Mouse (Mus musculus) hindbrain, embryonic 12.5 days (tissue): ENCODE measurements around the gene Col6a1. TPM values are rescaled to one million over a fixed set of nuclear protein-coding genes. Genes with fewer than 3 reads are reported as not detected.

ENCODE experiments used
- ATAC-seq: fragments of 200-750 bp; cut with Nextera tagmentation; 2 replicates; pipeline ENCODE4 v1.8.0; 2017; ENCODE audit warnings: moderate TSS enrichment; ENCODE audit not compliant: low FRiP score
- H3K27ac ChIP-seq: fragments of 300-500 bp; sonication (generic); 2 replicates; pipeline ENCODE4 v1.5.1; 2016; ENCODE audit warnings: mild to moderate bottlenecking
- H3K27me3 ChIP-seq: fragments of 300-500 bp; sonication (generic); 2 replicates; pipeline ENCODE4 v1.6.1; 2016; ENCODE audit warnings: mild to moderate bottlenecking
- H3K36me3 ChIP-seq: fragments of 300-500 bp; sonication (generic); 2 replicates; pipeline ENCODE4 v1.6.1; 2016; ENCODE audit warnings: mild to moderate bottlenecking
- H3K4me1 ChIP-seq: fragments of 300-500 bp; sonication (generic); 2 replicates; pipeline ENCODE4 v1.6.1; 2016
- H3K4me2 ChIP-seq: fragments of 300-500 bp; sonication (generic); replicated peaks from 2 replicates; pipeline ENCODE4 v1.6.1; 2016; ENCODE audit warnings: mild to moderate bottlenecking
- H3K4me3 ChIP-seq: fragments of 300-500 bp; sonication (generic); 2 replicates; pipeline ENCODE4 v1.5.1; 2016; ENCODE audit warnings: mild to moderate bottlenecking
- H3K9ac ChIP-seq: fragments of 300-500 bp; sonication (generic); 2 replicates; pipeline ENCODE4 v1.6.1; 2016; ENCODE audit warnings: mild to moderate bottlenecking, moderate library complexity
- H3K9me3 ChIP-seq: fragments of 300-500 bp; sonication (generic); replicated peaks from 2 replicates; pipeline ENCODE4 v1.6.1; 2016; ENCODE audit warnings: mild to moderate bottlenecking
- WGBS: fragments of 180-500 bp; shearing (Covaris S2); methylation state at CpG from one replicate; pipeline ENCODE4 v1.1.7; 2016; 5-methylcytosine and 5-hydroxymethylcytosine counted together
- polyA plus RNA-seq: library from polyadenylated mRNA; unstranded; fragments of >200 nt; fragmentation: Nextera tagmentation; extraction: Ambion mirVana; gene quantifications from 2 replicates; pipeline ENCODE4 v1.2.1, GENCODE M21; 2016

Col6a1 gene
- polyA plus RNA-seq, 1 experiment from 2014 or later, result 43.6 TPM

DNA sequence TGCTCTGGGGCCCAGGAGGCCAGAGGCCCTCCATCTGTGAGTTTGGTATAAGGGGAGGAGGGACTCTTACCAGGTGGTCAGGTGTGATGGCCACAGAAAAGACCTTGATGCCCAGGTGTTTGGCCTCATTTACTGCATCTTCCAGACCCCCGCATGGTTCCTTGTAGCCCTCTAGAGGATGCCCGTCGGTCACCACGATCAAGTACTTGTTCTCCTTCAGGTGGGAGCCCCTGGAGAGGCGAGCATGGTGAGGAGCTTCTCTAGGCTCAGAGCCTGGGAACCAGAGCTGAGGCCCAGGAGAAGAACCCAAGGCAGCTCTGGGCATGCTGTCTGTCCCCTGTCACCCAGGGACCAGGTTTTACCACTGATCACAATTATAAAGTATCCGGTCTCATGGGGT lies 4.2 kb downstream of the Col6a1 start:
- no peak for ATAC-seq
- no peak overlapping the region for H3K27ac ChIP-seq
- WGBS, result 94% methylated on average over 6 of the region's 6 CpGs

DNA sequence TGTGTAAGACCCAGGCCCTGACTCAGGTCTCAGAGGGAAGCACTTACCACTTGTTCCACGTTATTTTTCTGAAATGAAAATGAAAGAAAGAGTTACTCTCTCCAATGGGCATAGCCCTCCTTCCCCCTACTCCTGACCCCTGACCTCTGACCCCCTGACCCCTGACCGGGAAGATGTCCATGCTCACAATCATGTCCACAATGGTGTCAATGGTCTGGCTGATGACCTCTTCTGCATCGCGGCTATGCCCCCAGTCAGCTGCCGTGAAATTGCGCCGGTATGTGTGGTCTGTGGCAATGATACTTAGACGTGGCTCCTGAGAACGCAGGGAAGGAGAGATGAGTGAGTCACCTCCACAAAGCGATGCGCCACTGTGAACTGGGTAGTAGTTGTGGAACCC lies 4.8 kb downstream of the Col6a1 start:
- no peak for ATAC-seq
- Histone ChIP-seq H3K36me3 (no peaks in the 10 kb centered on the region), H3K4me2 (no peak overlapping the region), H3K27me3 (no peaks in the 10 kb centered on the region), H3K4me3 (no peak overlapping the region), H3K27ac (no peak overlapping the region), H3K9ac (no peak overlapping the region), H3K9me3 (no peaks in the 10 kb centered on the region), H3K4me1 (no peaks in the 10 kb centered on the region)
- WGBS, result 75% methylated on average over 11 of the region's 11 CpGs

More for the DNA sequence above, 4.2 kb downstream of the Col6a1 start:
- Histone ChIP-seq H3K4me3 (no peak overlapping the region), H3K9me3 (no peaks in the 10 kb centered on the region), H3K4me1 (no peaks in the 10 kb centered on the region), H3K9ac (no peak overlapping the region), H3K4me2 (no peak overlapping the region), H3K36me3 (no peaks in the 10 kb centered on the region), H3K27me3 (no peaks in the 10 kb centered on the region)

DNA sequence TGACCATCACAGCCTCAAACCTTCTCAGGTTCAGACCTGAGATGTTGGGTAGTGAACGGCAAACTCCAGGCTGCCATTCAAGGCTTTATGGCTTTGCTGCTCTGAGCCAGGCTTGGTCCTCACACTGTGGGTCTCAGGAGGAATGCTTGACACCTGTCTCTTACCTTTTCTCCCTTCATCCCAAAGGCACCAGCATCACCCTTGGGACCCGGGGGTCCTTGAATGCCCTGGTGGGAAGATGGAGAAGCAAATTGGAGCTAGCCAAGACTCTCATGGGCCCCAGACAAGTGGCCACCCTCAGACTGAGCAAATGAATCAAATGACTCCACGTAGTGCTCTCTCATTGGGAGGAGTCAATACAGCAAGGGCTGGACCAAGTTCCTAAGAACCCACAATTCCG lies 8.3 kb downstream of the Col6a1 start:
- Histone ChIP-seq H3K27me3 (no peaks in the 10 kb centered on the region), H3K36me3 (no peaks in the 10 kb centered on the region), H3K4me1 (no peaks in the 10 kb centered on the region), H3K4me3 (no peak overlapping the region), H3K27ac (no peak overlapping the region), H3K9ac (no peak overlapping the region), H3K9me3 (no peaks in the 10 kb centered on the region), H3K4me2 (no peak overlapping the region)
- no peak for ATAC-seq
- 91% methylated on average over 4 of the region's 4 CpGs for WGBS

DNA sequence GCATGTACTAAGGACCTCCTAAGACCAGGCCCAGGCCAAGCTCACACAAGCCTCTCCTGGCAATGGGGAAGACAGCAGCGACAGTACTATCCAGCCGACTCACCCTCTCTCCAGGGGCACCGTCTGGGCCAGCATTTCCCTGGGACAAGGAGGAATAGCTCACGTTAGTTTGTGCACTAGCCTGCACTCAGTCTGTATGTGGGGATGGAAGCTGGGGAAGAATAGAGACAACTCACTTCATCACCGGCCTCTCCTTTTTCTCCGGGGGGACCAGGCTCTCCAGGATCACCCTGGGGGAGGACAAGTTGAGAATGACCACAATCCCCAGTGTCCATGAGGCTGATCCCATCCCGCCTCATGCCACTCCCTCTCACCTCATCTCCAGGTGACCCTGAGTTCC lies 8.9 kb downstream of the Col6a1 start:
- WGBS, result 89% methylated on average over 7 of the region's 7 CpGs
- no peak for ATAC-seq

DNA sequence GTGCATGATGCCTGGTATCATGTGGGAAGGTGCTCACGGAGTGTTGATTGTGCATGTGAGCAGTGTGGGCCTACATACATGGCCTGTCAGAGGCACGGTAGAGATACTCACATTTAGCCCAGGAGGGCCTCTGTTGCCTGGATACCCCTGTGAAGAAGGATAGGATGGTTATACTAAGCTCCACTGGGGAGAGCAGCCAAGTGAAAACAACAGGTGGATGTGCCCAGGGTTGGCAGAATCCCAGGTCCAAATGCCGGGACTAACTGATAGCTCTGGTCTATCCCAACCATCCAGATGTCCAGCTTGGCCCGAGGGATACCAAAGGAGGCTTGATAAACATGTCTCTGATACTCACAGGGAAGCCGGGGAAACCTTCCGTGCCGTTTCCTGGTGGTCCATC lies 11.7 kb downstream of the Col6a1 start:
- H3K36me3 ChIP-seq, result no peaks in the 10 kb centered on the region
- no peaks in the 10 kb centered on the region for H3K9me3 ChIP-seq
- no peaks in the 10 kb centered on the region for H3K4me1 ChIP-seq
- H3K27me3 ChIP-seq, result no peaks in the 10 kb centered on the region; the same call in 1 of the 2 replicates
- no peak overlapping the region for H3K27ac ChIP-seq
- H3K4me3 ChIP-seq, result no peak overlapping the region
- H3K4me2 ChIP-seq, result no peak overlapping the region
- ATAC-seq, result no peak
- 86% methylated on average over 7 of the region's 7 CpGs for WGBS
- H3K9ac ChIP-seq, result no peak overlapping the region

More for the DNA sequence above, 8.9 kb downstream of the Col6a1 start:
- no peak overlapping the region for H3K9ac ChIP-seq
- no peak overlapping the region for H3K4me3 ChIP-seq
- H3K27ac ChIP-seq, result no peak overlapping the region
- H3K9me3 ChIP-seq, result no peaks in the 10 kb centered on the region
- no peaks in the 10 kb centered on the region for H3K4me1 ChIP-seq
- H3K27me3 ChIP-seq, result no peaks in the 10 kb centered on the region
- no peaks in the 10 kb centered on the region for H3K36me3 ChIP-seq
- no peak overlapping the region for H3K4me2 ChIP-seq

DNA sequence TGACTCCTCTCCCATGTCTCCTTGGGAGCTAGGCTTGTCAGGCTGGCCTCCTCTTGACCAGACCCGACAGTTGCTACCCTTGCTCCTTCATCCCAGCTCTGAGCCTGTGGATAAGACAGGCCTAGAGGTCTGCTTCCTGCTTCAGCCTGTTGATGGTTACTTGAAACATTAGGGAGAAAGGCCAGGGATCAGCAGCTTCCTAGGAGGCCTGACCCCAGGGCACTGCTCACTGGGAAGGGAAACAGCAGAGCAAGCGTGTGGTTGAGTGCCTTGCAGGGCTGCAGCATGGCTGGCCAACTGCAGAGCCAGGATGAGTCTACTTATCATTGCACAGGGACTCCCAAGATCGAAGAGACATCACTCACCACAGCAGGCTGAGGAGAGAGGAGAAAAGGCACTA lies 13.5 kb downstream of the Col6a1 start:
- ATAC-seq, result no peak
- H3K9me3 ChIP-seq, result no peaks in the 10 kb centered on the region
- no peak overlapping the region for H3K9ac ChIP-seq
- no peaks in the 10 kb centered on the region for H3K36me3 ChIP-seq
- H3K27me3 ChIP-seq, result no peaks in the 10 kb centered on the region; the same call in 1 of the 2 replicates
- H3K4me1 ChIP-seq, result no peaks in the 10 kb centered on the region
- H3K27ac ChIP-seq, result no peak overlapping the region
- no peak overlapping the region for H3K4me3 ChIP-seq
- WGBS, result 79% methylated on average over 3 of the region's 3 CpGs
- H3K4me2 ChIP-seq, result no peak overlapping the region

DNA sequence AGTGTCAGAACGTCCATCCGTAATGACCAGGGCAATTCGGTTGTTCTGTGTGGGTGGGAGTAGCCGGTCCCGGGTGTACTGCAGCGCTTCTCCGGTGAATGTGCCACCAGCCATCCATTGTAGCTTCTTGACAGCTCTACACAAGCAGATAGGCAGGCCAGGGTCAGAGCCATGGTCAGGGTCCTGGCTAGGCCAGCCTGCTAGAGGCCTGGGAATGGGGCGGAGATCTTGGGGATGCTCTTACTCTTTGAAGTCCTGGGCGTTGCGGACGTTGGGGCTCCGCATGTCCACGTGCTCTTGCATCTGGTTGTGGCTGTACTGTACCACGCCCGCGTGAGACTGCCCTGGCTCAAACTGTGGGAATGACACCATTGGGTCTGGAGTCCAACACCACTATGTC lies 14.6 kb downstream of the Col6a1 start:
- WGBS, result 96% methylated on average over 16 of the region's 16 CpGs
- Histone ChIP-seq H3K36me3 (no peaks in the 10 kb centered on the region), H3K27me3 (no peaks in the 10 kb centered on the region; the same call in 1 of the 2 replicates), H3K4me2 (no peak overlapping the region), H3K4me3 (no peak overlapping the region), H3K9me3 (no peaks in the 10 kb centered on the region), H3K9ac (no peak overlapping the region), H3K27ac (no peak overlapping the region), H3K4me1 (no peaks in the 10 kb centered on the region)
- ATAC-seq, result no peak

DNA sequence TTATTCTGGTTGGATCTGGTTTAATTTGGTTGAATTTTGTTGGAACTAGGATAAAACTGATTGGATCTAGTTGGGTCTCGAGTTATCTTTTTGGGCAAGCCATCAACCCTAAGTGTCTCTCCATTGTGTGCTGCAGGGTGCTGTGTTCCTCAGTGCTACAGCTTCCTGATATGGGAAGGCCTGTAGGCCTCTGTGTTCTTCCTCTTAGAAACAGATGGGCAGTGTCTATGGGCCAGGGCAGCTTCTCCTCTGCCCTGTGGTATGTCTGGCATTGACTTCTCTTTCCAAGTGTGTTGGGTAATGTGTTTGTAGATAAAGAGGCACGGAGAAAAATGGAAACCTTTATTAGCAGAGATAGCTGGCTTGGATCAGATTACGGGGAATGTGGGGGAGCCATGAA lies 17.5 kb downstream of the Col6a1 start:
- H3K9me3 ChIP-seq, result no peaks in the 10 kb centered on the region

DNA sequence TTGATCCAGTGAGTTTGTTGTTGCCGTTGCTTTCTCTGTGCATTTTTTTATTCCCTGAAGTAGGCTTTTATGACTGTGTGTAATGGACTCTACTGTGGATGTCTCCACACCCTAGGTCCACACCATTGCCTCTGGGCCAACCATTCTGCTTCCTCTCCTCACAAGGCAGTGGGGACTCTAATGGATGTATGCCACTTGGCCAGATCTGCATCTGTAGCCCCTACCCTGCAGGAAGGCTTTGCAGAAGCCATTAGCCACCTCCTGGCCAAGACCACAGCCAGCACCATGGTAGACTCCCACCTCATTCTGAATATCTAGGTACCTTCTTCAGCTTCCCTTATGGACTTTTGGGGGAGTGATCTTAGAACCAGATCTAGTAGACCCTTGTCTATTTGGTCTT lies 18.4 kb downstream of the Col6a1 start:
- no peaks in the 10 kb centered on the region for H3K4me1 ChIP-seq
- WGBS, result 90% methylated on average over 1 of the region's 1 CpGs
- no peak overlapping the region for H3K27ac ChIP-seq
- H3K9ac ChIP-seq, result no peak overlapping the region
- H3K4me3 ChIP-seq, result no peak overlapping the region
- no peaks in the 10 kb centered on the region for H3K36me3 ChIP-seq
- H3K4me2 ChIP-seq, result no peak overlapping the region
- no peaks in the 10 kb centered on the region for H3K9me3 ChIP-seq
- ATAC-seq, result no peak
- no peaks in the 10 kb centered on the region; the same call in 1 of the 2 replicates for H3K27me3 ChIP-seq

More for the DNA sequence above, 17.5 kb downstream of the Col6a1 start:
- Histone ChIP-seq H3K27me3 (no peaks in the 10 kb centered on the region; the same call in 1 of the 2 replicates), H3K36me3 (no peaks in the 10 kb centered on the region), H3K4me3 (no peak overlapping the region), H3K9ac (no peak overlapping the region), H3K4me1 (no peaks in the 10 kb centered on the region), H3K27ac (no peak overlapping the region), H3K4me2 (no peak overlapping the region)
- WGBS, result 85% methylated on average over 3 of the region's 3 CpGs
- no peak for ATAC-seq

DNA sequence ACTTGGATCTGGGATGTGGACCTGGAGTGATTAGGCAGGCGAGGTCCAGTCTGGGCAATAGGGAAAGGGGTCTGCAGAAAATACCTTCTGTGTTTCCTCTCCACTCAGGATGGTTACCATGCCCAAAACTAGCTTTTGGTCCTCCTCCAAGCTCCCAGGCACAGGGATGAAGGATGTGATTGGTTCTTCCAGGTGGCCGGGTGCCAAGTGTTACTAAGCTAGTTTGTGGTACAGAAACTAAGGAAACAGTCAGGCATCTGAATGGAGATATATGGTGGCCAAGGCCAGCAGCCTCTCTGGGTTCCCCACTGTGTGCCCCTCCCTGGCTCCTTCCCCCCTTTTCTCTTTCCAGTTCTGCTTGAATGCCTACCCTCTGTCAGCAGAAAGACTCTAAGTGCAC lies 19.0 kb downstream of the Col6a1 start:
- Histone ChIP-seq H3K4me3 (no peak overlapping the region), H3K27me3 (no peaks in the 10 kb centered on the region; the same call in 1 of the 2 replicates), H3K4me2 (no peak overlapping the region), H3K9me3 (no peaks in the 10 kb centered on the region), H3K4me1 (no peaks in the 10 kb centered on the region), H3K36me3 (no peaks in the 10 kb centered on the region), H3K9ac (no peak overlapping the region), H3K27ac (no peak overlapping the region)
- 73% methylated on average over 2 of the region's 2 CpGs for WGBS
- ATAC-seq, result no peak

DNA sequence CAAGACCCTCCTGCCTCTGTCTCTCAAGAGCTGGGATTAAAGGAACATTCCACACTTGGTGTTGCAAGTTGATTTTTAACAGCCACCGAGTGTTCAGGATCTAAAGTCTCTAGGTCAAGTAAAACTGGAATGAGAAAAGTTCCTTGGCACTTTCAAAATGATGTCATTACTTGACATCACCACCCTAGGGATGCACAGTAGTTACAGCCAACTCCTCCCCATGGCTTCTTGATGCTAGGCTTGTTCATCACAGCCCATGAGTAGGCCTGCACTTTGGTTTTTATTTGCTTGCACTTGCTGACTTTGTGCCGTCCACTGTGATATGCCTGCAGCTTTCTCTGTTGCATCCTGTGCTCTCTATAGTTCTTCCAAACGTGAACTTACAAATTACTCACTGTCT lies 21.6 kb downstream of the Col6a1 start:
- Histone ChIP-seq H3K4me2 (no peak overlapping the region), H3K4me1 (no peaks in the 10 kb centered on the region), H3K9me3 (no peaks in the 10 kb centered on the region), H3K9ac (no peak overlapping the region), H3K27ac (no peak overlapping the region), H3K27me3 (no peaks in the 10 kb centered on the region), H3K36me3 (no peaks in the 10 kb centered on the region), H3K4me3 (no peak overlapping the region)
- no peak for ATAC-seq
- 79% methylated on average over 3 of the region's 3 CpGs for WGBS

DNA sequence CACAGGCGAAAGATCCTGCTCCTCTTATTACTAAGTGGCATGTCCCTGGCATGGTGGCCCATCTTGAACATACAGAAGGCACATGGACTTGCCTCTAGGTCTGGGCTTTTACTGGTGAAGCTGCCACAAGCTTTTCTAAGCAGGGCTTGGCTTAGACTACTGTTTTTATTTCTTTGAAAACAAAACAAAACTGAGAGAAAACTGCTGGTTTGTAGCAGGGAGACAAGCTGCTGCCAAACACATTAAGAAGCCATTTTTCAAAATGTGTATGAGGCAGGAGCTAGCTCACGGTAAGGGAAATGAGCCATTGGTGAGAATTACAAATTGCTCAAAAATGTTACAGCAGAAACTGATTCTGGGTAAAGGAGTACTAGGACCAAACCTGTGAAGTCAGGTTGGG lies 24.5 kb downstream of the Col6a1 start:
- no peaks in the 10 kb centered on the region for H3K9me3 ChIP-seq
- H3K4me1 ChIP-seq, result no peaks in the 10 kb centered on the region
- H3K27ac ChIP-seq, result no peak overlapping the region
- H3K4me3 ChIP-seq, result no peak overlapping the region
- H3K9ac ChIP-seq, result no peak overlapping the region
- H3K36me3 ChIP-seq, result no peaks in the 10 kb centered on the region
- no peak for ATAC-seq
- WGBS, result 74% methylated on average over 2 of the region's 2 CpGs
- no peaks in the 10 kb centered on the region for H3K27me3 ChIP-seq
- H3K4me2 ChIP-seq, result no peak overlapping the region

DNA sequence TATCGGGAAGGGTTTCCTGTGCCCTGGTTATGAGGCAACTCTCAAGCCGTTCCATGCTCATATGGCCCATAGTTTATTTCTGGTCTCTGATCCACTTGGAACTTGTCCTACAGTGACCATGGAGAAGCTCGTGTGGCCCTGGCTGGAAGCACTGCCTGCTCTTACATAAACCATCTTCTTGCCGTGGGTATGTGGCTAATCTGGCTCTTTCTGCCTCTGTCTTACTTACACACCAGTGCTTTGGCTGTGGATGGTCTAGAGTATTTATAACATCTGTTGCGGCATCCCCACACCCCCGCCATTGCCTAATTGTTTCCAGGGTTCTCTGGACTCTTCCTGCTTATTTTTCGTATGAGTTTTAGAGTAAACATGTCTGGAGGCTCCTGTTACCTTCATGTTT lies 26.2 kb downstream of the Col6a1 start:
- 85% methylated on average over 7 of the region's 7 CpGs for WGBS
- ATAC-seq, result no peak

More for the DNA sequence above, 26.2 kb downstream of the Col6a1 start:
- H3K4me2 ChIP-seq, result no peak overlapping the region
- no peaks in the 10 kb centered on the region for H3K27me3 ChIP-seq
- H3K9ac ChIP-seq, result no peak overlapping the region
- H3K36me3 ChIP-seq, result no peaks in the 10 kb centered on the region
- no peak overlapping the region for H3K27ac ChIP-seq
- H3K4me1 ChIP-seq, result no peaks in the 10 kb centered on the region
- H3K9me3 ChIP-seq, result 0 out of 2 replicates have a peak, but pooled peaks cover 3% of the 10 kb centered on the region
- no peak overlapping the region for H3K4me3 ChIP-seq
